Mouse (Mus musculus) left cerebral cortex, postnatal 36 days (tissue): Measurements from ENCODE around the gene Ttc17. TPM values are rescaled to one million over a fixed set of nuclear protein-coding genes. Genes with fewer than 3 reads are reported as not detected.
A peak's percentile ranks its signal among the peaks of the same experiment; 100 is the strongest.
"Not testable (repeated sequence)": the region's sequence is repeated elsewhere in the genome, so short reads cannot be mapped to it uniquely, and the experiment has no call there.

ENCODE experiments used
- DNase-seq, 2 experiments: peaks; one replicate each; pipeline ENCODE4 v3.0.0; 2021 to 2022; ENCODE audit warnings: low spot score in 2 of 2, mixed read lengths in 1 of 2
- intact Hi-C: fragments of 180-260 bp; cut with DNase I; formaldehyde crosslinking; loops from one replicate; pipeline ENCODE4 v1.15.1; 2025
- total RNA-seq, 2 experiments: library from RNA; stranded (reverse); gene quantifications; 2 replicates each; pipeline ENCODE4 v1.2.3; 2021

Ttc17 gene
- 10 to 100 TPM; 30.3 to 37.4 TPM for total RNA-seq

- peak; percentile 87 for DNase-seq
- intact Hi-C loops = no loop called here
These were observed at the start of gene Ttc17 for GRCm38 (mm10) chr2:94406083-94406957. Ttc17 (minus strand) TSS chr2:94406689.

GRCm38 (mm10) chr2:94449643-94450042 is 43.2 kb upstream of the Ttc17 start:
- intact Hi-C loops = no loop called here
- DNase-seq = no peak

GRCm38 (mm10) chr2:94436952-94437351 is 30.5 kb upstream of the Ttc17 start:
- intact Hi-C loops = no loop called here
- peak; percentile 10 to 19 for DNase-seq

GRCm38 (mm10) chr2:94435481-94435880 is 29.0 kb upstream of the Ttc17 start:
- no peak for DNase-seq
- intact Hi-C loops = no loop called here

- DNase-seq = no peak
- intact Hi-C loops = no loop called here
These were observed 28.3 kb upstream of the Ttc17 start for GRCm38 (mm10) chr2:94434833-94435232.

GRCm38 (mm10) chr2:94432214-94432613 is 25.7 kb upstream of the Ttc17 start:
- no peak for DNase-seq
- intact Hi-C loops = no loop called here

- intact Hi-C loops = no loop called here
- no peak for DNase-seq
These were observed 22.0 kb upstream of the Ttc17 start for GRCm38 (mm10) chr2:94428456-94428855.

GRCm38 (mm10) chr2:94407441-94407840 is 952 bp upstream of the Ttc17 start:
- intact Hi-C loops = no loop called here
- DNase-seq = no peak

- intact Hi-C loops = no loop called here
- no peak for DNase-seq
These were observed 532 bp upstream of the Ttc17 start for GRCm38 (mm10) chr2:94407021-94407420.

- intact Hi-C loops = no loop called here
- no peak for DNase-seq
These were observed 949 bp downstream of the Ttc17 start for GRCm38 (mm10) chr2:94405397-94406082.

GRCm38 (mm10) chr2:94404512-94405240 is 1.8 kb downstream of the Ttc17 start:
- DNase-seq = no peak
- intact Hi-C loops = no loop called here

GRCm38 (mm10) chr2:94402561-94402960 is 3.9 kb downstream of the Ttc17 start:
- intact Hi-C loops = no loop called here
- no peak for DNase-seq

GRCm38 (mm10) chr2:94402096-94402495 is 4.4 kb downstream of the Ttc17 start:
- DNase-seq = no peak
- intact Hi-C loops = no loop called here

- intact Hi-C loops = no loop called here
- no peak for DNase-seq
These were observed 5.5 kb downstream of the Ttc17 start for GRCm38 (mm10) chr2:94401006-94401405.

- peak; percentile 65 to 68 for DNase-seq
- intact Hi-C loops = no loop called here
These were observed 8.1 kb downstream of the Ttc17 start for GRCm38 (mm10) chr2:94398138-94398970.

- no peak for DNase-seq
- intact Hi-C loops = no loop called here
These were observed 9.0 kb downstream of the Ttc17 start for GRCm38 (mm10) chr2:94397453-94397852.

- intact Hi-C loops = no loop called here
- DNase-seq = no peak
These were observed 10.2 kb downstream of the Ttc17 start for GRCm38 (mm10) chr2:94396325-94396724.

GRCm38 (mm10) chr2:94391127-94391526 is 15.4 kb downstream of the Ttc17 start:
- intact Hi-C loops, DNase-seq: not testable (repeated sequence)

GRCm38 (mm10) chr2:94389000-94389399 is 17.5 kb downstream of the Ttc17 start:
- intact Hi-C loops = no loop called here

More at GRCm38 (mm10) chr2:94389000-94389399, 17.5 kb downstream of the Ttc17 start:
- no peak for DNase-seq
